Mouse (Mus musculus) layer of hippocampus, postnatal 10 days (tissue): Measurements from ENCODE around the gene Rnps1. TPM values are rescaled to one million over a fixed set of nuclear protein-coding genes. Genes with fewer than 3 reads are reported as not detected.
"Not testable (repeated sequence)": the region's sequence is repeated elsewhere in the genome, so short reads cannot be mapped to it uniquely, and the experiment has no call there.

Experiments
- DNase-seq, 2 experiments: peaks; one replicate each; pipeline ENCODE4 v3.0.0; 2021; ENCODE audit warnings: low spot score in 2 of 2
- long read RNA-seq: library from polyadenylated mRNA; stranded (forward); transcript quantifications from one replicate; pipeline ENCODE4 v2.0.0, GENCODE M21; 2023
- total RNA-seq, 2 experiments: library from RNA; stranded (reverse); gene quantifications; 2 replicates each; pipeline ENCODE4 v1.2.3; 2021

Rnps1 gene
- 100 to 1,000 TPM; 166 TPM for total RNA-seq
- long read RNA-seq, transcript Rnps1-207 (1 exons, 2,106 nt) = minor isoform, 8 of 184 reads
- long read RNA-seq, transcript Rnps1-203 (9 exons, 1,920 nt) = major isoform, 80 of 184 reads
- long read RNA-seq, transcript Rnps1-202 (7 exons, 1,646 nt) = minor isoform, 14 of 184 reads
- long read RNA-seq, transcript Rnps1-201 (8 exons, 1,816 nt) = minor isoform, 33 of 184 reads
- long read RNA-seq, partial matches to known transcripts = 31 of 184 reads
- long read RNA-seq, other reads (novel, unspliced or antisense) = 14 of 184 reads

GRCm38 (mm10) chr17:24414230-24414976 lies at the start of gene Rnps1:
Gene Rnps1 (plus strand): TSS chr17:24414565.
- peak; percentile 91 to 92 for DNase-seq

- no peak for DNase-seq
Measured at GRCm38 (mm10) chr17:24365863-24366262, 48.5 kb upstream of the Rnps1 start.

DNA sequence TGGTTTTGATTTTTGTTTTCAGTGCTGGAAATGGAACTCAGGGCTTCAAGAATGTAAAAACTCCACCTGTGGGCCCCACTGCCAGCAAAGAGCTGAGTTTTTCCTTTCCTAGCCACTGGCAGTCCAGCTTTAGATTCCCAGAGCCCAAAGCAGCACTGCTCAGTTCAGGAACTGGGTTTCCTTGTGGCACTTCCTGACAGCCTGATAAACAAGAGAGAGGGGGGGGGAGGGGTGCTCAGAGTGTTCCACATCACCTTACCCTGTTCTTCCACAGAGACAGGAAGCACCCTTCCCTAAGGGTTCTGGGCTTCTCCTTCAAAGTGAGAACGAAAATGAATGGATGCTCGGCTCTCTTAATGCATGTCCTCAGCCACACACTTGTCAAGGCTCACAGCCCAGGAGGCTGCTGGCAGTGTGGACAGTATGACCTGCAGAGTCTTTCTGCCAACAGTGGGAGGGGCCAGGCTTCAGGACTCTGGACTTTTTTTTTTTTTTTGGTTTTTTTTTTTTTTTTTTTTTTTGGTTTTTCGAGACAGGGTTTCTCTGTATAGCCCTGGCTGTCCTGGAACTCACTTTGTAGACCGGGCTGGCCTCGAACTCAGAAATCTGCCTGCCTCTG lies 39.2 kb upstream of the Rnps1 start:
- DNase-seq = no peak

- DNase-seq = no peak
Measured at GRCm38 (mm10) chr17:24375886-24376285, 38.5 kb upstream of the Rnps1 start.

GRCm38 (mm10) chr17:24378496-24378895 lies 35.9 kb upstream of the Rnps1 start:
- no peak for DNase-seq

- DNase-seq = no peak
Measured at GRCm38 (mm10) chr17:24383789-24384188, 30.6 kb upstream of the Rnps1 start.

- DNase-seq = no peak
Measured at GRCm38 (mm10) chr17:24388711-24389110, 25.7 kb upstream of the Rnps1 start.

GRCm38 (mm10) chr17:24389865-24390264 lies 24.5 kb upstream of the Rnps1 start:
- peak; percentile 54 to 60 for DNase-seq

DNA sequence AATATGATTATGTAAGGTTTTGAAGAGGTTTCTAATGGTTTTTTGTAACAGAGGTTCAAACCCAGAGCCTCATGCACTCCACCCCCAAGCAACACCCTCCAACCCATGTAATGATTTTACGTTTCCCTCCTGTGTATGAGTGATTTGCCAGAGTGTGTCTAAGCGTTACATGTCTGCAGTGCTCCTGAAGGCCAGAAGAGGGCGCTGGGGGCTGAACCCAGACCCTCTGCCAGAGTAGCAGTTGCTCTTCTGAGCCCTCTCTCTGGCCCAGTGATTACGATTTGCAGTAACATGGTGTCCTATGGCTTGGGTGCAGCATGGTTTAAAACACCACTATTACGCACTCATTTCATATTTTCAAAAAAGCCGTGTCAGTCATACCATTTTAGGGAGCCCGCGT lies 23.2 kb upstream of the Rnps1 start:
- peak in 1 of 2 experiments; percentile 33 for DNase-seq

GRCm38 (mm10) chr17:24393527-24393926 lies 20.8 kb upstream of the Rnps1 start:
- DNase-seq = no peak

- no peak for DNase-seq
Measured at GRCm38 (mm10) chr17:24394456-24394855, 19.9 kb upstream of the Rnps1 start.

- no peak for DNase-seq
Measured at GRCm38 (mm10) chr17:24402371-24402770, 12.0 kb upstream of the Rnps1 start.

GRCm38 (mm10) chr17:24407116-24407803 lies 7.1 kb upstream of the Rnps1 start:
- DNase-seq = no peak

- DNase-seq = no peak
Measured at GRCm38 (mm10) chr17:24413557-24414211, 681 bp upstream of the Rnps1 start.

- DNase-seq = no peak
Measured at GRCm38 (mm10) chr17:24415011-24415410, 646 bp downstream of the Rnps1 start.

DNA sequence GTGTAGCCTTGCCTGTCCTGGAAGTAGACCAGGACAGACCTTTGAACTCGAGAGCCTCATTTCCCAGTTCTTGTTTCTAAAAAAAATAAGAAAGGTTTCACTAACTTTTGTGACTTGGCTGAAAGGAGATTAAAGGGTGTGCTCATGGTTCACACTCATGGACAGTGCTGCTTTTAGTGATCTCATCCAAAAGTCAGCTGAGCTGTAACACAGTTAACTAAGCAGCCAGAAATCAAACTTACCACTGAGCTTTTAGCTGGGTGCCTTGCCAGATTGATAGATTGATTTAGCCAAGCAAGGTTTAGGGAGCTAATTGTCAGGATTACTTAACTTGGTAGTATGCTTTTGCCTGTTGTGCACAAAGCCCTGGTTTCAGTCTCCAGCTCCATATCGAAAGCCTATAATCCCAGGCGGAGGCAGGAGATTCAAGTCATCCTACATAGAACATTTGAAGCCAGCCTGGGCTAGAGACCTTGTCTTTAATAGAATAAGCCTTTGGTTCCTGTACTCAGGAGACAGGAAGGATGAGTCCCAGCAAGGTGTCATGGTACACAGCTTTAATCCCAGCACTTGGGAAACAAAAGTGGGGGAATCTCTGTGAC lies 1.8 kb downstream of the Rnps1 start:
- no peak for DNase-seq

GRCm38 (mm10) chr17:24423114-24423513 lies 8.7 kb downstream of the Rnps1 start:
- no peak for DNase-seq

GRCm38 (mm10) chr17:24424489-24424888 lies 10.1 kb downstream of the Rnps1 start:
- DNase-seq = no peak

GRCm38 (mm10) chr17:24425326-24425725 lies 11.0 kb downstream of the Rnps1 start:
- DNase-seq = not testable (repeated sequence)

DNA sequence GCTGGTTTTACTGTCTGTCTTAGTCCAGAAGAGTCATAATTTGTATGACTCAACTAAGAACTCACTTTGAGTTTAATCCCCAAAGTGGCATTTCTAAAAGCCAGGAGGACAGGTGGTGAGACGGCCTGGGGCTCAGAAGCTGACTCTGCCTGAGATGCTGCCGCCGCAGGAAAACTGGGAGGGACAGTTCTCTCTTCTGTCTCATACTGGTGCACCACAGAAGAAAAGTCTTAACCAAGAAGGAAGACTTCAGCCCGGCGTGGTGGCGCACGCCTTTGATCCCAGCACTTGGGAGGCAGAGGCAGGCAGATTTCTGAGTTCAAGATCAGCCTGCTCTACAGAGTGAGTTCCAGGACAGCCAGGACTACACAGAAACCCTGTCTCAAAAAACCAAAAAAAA lies 11.5 kb downstream of the Rnps1 start:
- DNase-seq = no peak
